Mouse (Mus musculus): Measurements from ENCODE around the gene Gm20388. TPM values are rescaled to one million over a fixed set of nuclear protein-coding genes. Genes with fewer than 3 reads are reported as not detected.

Gene Gm20388
- polyA plus RNA-seq, 1 experiment from 2014 or later, result 5.5 TPM

DNA sequence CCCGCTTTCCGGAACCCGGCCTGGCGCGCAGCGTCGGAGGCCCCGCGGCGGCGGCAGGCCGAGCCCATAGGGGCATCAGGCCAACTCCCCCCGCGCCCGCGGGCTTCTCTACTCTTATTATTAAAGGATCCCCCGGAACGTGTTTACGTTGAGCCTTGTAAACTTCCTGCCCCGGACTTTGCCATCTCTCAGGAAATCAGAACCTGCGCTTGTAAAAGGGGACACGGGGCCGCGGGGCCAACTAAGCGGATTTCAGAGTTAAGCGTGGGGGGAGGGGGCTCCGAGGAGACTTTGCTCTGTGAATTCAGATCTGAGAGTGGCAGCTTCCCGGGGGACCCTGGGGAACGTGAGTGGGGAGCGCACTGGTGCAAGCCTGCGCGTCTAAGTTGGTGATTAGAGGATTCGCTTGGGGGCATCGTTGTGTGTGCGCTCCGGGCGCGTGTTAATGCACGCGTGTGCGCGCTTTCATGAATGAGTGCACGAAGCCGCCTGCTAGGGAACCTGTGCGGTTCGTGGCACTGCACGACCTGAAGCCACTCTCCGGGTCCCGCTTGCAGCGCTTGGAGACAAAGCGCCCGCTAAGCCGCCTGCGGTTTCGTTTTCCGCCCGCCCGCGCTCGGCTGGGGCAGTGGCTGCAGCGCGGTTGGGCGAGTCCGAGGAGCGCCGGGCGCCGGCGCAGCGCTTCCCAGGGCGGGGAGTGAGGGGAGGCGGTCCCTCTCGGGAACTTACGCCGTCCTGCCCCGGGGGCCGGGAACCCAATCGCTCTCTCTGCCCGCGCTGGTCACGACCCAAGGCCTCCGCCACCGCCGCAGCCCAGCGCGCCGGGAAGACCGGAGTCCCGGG lies 1172.7 kb downstream of the Gm20388 start:
- no peaks in the 10 kb centered on the region for H3K36me3 ChIP-seq (replicated peaks)
- peak; percentile 64 for DNase-seq (ENCODE audit: extremely low spot score, low spot score)
- peaks cover 39% of the 10 kb centered on the region for H3K4me1 ChIP-seq
- no peaks in the 10 kb centered on the region for H3K9me3 ChIP-seq
- peak overlapping the region; percentile 66 for H3K27ac ChIP-seq
- peak overlapping the region; percentile 58 for H3K4me3 ChIP-seq
- WGBS, result 1% methylated on average over 88 of the region's 89 CpGs
- peaks cover 100% of the 10 kb centered on the region for H3K27me3 ChIP-seq (ENCODE audit: poor library complexity, severe bottlenecking)

DNA sequence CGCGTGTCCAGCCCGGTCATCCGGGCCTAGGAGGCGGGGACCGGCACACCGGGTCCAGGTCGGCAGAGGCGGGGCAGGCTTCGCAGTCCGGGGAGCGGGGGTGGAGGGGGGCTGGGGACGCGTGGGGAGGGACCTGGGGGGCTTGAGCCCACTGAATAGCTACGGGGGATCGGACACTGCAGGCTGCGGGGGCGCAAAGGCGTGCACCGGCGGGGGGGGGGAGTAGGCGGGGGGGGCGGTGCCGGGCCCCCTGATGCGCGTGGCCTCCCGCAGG lies 1173.2 kb downstream of the Gm20388 start:
- Histone ChIP-seq H3K27me3 (ENCODE audit: poor library complexity, severe bottlenecking) (peaks cover 100% of the 10 kb centered on the region), H3K9me3 (no peaks in the 10 kb centered on the region), H3K36me3 (replicated peaks) (no peaks in the 10 kb centered on the region), H3K4me3 (peak overlapping the region; percentile 58), H3K4me1 (peaks cover 41% of the 10 kb centered on the region), H3K27ac (peak overlapping the region; percentile 66)
- WGBS, result under 1% methylated on average over 19 of the region's 27 CpGs
- DNase-seq (ENCODE audit: extremely low spot score, low spot score), result no peak

GRCm38 (mm10) chr8:121084210-121084951 lies 1173.7 kb downstream of the Gm20388 start, which contains the start of gene Foxf1:
TSS of gene Foxf1 (plus strand) at chr8:121084386.
- Histone ChIP-seq H3K9me3 (no peaks in the 10 kb centered on the region), H3K27me3 (ENCODE audit: poor library complexity, severe bottlenecking) (peaks cover 100% of the 10 kb centered on the region), H3K27ac (peak within 1 kb of the TSS; percentile 66), H3K4me1 (peaks cover 46% of the 10 kb centered on the region), H3K4me3 (peak within 1 kb of the TSS; percentile 58), H3K36me3 (replicated peaks) (no peaks in the 10 kb centered on the region)
- peak; percentile 62 for DNase-seq (ENCODE audit: extremely low spot score, low spot score)
- WGBS, result under 1% methylated on average over 62 of the region's 83 CpGs

- DNase-seq (ENCODE audit: extremely low spot score, low spot score), result peak; percentile 51
- no peak overlapping the region; the same call in 1 of the 2 replicates for H3K27ac ChIP-seq
Observed at GRCm38 (mm10) chr8:121085011-121085410, 1174.4 kb downstream of the Gm20388 start.

GRCm38 (mm10) chr8:121085561-121085960 lies 1174.9 kb downstream of the Gm20388 start:
- peaks cover 100% of the 10 kb centered on the region for H3K27me3 ChIP-seq (ENCODE audit: poor library complexity, severe bottlenecking)
- peak overlapping the region; percentile 58; the same call in 1 of the 2 replicates for H3K4me3 ChIP-seq
- peaks cover 54% of the 10 kb centered on the region for H3K4me1 ChIP-seq
- H3K27ac ChIP-seq, result no peak overlapping the region
- no peaks in the 10 kb centered on the region for H3K36me3 ChIP-seq (replicated peaks)
- no peaks in the 10 kb centered on the region for H3K9me3 ChIP-seq
- 15% methylated on average over 3 of the region's 3 CpGs for WGBS
- DNase-seq (ENCODE audit: extremely low spot score, low spot score), result no peak

More at GRCm38 (mm10) chr8:121085011-121085410, 1174.4 kb downstream of the Gm20388 start:
- H3K27me3 ChIP-seq (ENCODE audit: poor library complexity, severe bottlenecking), result peaks cover 100% of the 10 kb centered on the region
- H3K4me3 ChIP-seq, result peak overlapping the region; percentile 58
- no peaks in the 10 kb centered on the region for H3K36me3 ChIP-seq (replicated peaks)
- under 1% methylated on average over 30 of the region's 30 CpGs for WGBS
- no peaks in the 10 kb centered on the region for H3K9me3 ChIP-seq
- peaks cover 53% of the 10 kb centered on the region for H3K4me1 ChIP-seq

DNA sequence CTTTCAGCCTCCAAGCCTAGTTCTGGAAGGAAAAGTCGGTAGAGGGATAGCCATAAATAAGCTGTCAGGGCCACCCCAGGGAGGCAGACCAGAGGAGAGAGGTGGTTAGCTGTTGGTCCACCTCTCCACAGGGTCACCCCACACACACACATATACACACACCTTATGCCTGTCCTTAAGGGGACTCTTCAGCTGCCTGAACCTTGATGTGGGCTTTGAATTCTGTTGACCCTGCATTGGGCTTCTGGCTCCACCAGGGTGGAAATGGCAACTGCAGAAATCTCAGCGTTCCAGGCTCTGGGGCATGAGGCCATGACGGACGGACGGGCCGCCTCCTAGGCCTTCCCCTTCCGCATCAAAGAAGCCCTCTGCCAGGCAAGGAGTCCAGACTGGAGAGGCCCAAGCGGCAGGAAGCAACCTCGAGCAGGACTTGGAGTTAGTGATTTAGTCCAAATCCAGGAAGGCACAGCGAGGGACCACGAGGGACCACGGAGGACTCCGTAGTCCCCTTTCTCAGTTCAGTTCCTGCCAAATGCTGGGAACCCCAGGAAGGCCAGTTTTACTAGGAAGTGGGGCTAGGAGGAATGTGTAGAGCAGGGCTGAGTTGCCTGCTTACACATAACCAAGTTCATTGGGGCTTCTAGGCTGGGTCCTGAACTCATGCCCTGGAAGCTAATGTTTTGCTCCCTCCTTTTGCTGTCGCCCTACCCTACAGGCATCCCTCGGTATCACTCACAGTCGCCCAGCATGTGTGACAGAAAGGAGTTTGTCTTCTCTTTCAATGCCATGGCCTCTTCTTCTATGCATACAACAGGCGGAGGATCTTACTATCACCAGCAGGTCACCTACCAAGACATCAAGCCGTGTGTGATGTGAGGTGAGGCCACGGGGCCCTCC lies 1175.6 kb downstream of the Gm20388 start:
- Histone ChIP-seq H3K4me1 (peaks cover 55% of the 10 kb centered on the region), H3K4me3 (peak overlapping the region; percentile 24), H3K27ac (no peak overlapping the region), H3K27me3 (ENCODE audit: poor library complexity, severe bottlenecking) (peaks cover 100% of the 10 kb centered on the region), H3K9me3 (no peaks in the 10 kb centered on the region), H3K36me3 (replicated peaks) (no peaks in the 10 kb centered on the region)
- WGBS, result 2% methylated on average over 19 of the region's 19 CpGs
- DNase-seq (ENCODE audit: extremely low spot score, low spot score), result peak; percentile 36

- Histone ChIP-seq H3K4me3 (no peak overlapping the region), H3K9me3 (no peaks in the 10 kb centered on the region), H3K27me3 (ENCODE audit: poor library complexity, severe bottlenecking) (peaks cover 100% of the 10 kb centered on the region), H3K4me1 (peaks cover 51% of the 10 kb centered on the region), H3K36me3 (replicated peaks) (no peaks in the 10 kb centered on the region), H3K27ac (no peak overlapping the region)
- WGBS, result 3% methylated on average over 8 of the region's 8 CpGs
- DNase-seq (ENCODE audit: extremely low spot score, low spot score), result no peak
Observed at GRCm38 (mm10) chr8:121088281-121088680, 1177.6 kb downstream of the Gm20388 start.

DNA sequence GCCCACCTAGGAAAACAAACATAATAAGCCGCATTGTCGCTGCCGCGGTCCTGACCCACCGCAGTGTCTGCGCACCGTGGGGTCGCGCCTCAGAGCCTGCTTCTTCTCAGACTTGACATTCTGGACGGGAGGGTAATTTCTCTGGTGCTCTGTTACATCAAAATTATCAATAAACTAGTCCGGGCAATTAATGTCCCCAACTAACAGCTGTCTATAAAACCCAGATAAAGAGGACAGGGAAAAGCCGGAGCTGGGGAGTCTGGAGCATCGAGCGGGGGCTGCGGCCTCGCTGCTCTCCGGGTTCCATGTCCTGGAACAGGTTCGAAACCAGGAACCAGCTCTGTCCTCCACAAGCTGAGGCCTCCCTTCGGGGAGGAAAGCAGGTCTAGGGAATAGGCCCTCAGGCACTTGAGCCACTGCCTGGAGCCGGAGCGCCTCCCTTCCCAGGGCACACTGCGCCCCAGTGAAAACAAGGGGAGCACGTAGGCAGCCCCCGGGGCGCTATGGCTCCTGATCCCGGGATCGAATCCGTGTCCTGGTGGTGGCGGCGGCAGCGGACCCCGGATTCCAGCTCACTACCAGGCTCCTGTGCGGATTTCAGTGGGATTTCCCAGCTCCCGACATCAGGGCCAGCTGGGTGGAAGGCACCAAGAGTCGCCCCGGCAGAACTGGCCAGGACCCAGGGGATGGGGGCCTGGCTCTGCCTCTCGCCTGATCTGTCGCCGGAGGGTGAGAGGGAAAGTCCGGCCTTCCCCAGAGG lies 1178.4 kb downstream of the Gm20388 start:
- Histone ChIP-seq H3K4me1 (peaks cover 44% of the 10 kb centered on the region), H3K36me3 (replicated peaks) (no peaks in the 10 kb centered on the region), H3K27ac (no peak overlapping the region), H3K27me3 (ENCODE audit: poor library complexity, severe bottlenecking) (peaks cover 100% of the 10 kb centered on the region), H3K4me3 (no peak overlapping the region; the same call in 1 of the 2 replicates), H3K9me3 (no peaks in the 10 kb centered on the region)
- peak; percentile 40 for DNase-seq (ENCODE audit: extremely low spot score, low spot score)
- 1% methylated on average over 40 of the region's 40 CpGs for WGBS

GRCm38 (mm10) chr8:121089631-121090380 lies 1179.2 kb downstream of the Gm20388 start:
- H3K4me3 ChIP-seq, result no peak overlapping the region
- WGBS, result 3% methylated on average over 32 of the region's 32 CpGs
- peaks cover 96% of the 10 kb centered on the region for H3K27me3 ChIP-seq (ENCODE audit: poor library complexity, severe bottlenecking)
- H3K4me1 ChIP-seq, result peaks cover 36% of the 10 kb centered on the region
- H3K36me3 ChIP-seq (replicated peaks), result no peaks in the 10 kb centered on the region
- peak; percentile 33 for DNase-seq (ENCODE audit: extremely low spot score, low spot score)
- H3K27ac ChIP-seq, result no peak overlapping the region
- no peaks in the 10 kb centered on the region for H3K9me3 ChIP-seq

DNA sequence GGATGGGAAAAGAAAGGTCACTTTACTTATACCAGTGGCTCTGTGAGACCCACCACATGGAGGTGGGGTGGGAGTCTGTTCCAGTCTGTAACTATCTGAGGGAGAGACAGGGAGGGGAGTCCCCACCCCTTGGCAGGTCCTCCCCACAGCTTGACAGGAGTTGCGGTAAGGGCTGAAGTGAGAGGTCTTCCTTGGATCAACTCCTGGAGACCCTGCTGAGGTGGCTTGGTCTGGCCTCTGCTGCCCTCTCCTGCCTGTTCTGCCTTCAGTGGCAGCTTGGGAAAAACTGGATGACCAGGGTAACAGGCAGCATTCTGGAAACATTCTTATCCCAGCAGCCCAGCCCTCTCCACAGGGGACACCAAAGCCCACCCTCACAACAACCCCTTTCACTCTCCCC lies 1180.1 kb downstream of the Gm20388 start:
- Histone ChIP-seq H3K9me3 (no peaks in the 10 kb centered on the region), H3K27ac (no peak overlapping the region), H3K4me3 (no peak overlapping the region), H3K27me3 (ENCODE audit: poor library complexity, severe bottlenecking) (peaks cover 87% of the 10 kb centered on the region), H3K4me1 (peaks cover 32% of the 10 kb centered on the region), H3K36me3 (replicated peaks) (no peaks in the 10 kb centered on the region)
- WGBS, result 0% methylated on average over 1 of the region's 1 CpGs
- peak; percentile 36 for DNase-seq (ENCODE audit: extremely low spot score, low spot score)

DNA sequence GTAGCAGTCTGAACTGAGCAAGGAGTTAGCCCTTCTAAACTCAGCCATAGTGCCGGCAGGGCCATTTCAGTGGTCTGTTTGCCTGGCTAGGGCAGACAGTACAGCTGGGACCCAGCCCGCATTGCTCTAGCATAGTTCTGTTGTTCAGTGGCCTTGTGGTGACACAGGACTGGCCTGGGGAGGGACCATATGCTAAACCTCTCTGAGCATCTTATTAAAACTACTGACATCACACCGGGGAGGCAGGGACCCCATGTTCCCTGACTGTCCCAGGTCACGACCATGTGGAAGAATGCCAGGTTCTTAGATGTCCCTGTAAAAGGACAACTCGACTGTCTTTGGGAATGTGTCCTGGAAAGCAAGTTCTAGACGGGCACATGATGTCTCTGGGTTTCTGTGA lies 1181.5 kb downstream of the Gm20388 start:
- Histone ChIP-seq H3K27me3 (ENCODE audit: poor library complexity, severe bottlenecking) (peaks cover 73% of the 10 kb centered on the region), H3K27ac (no peak overlapping the region), H3K9me3 (no peaks in the 10 kb centered on the region), H3K4me1 (peaks cover 32% of the 10 kb centered on the region), H3K36me3 (replicated peaks) (peaks cover 11% of the 10 kb centered on the region), H3K4me3 (no peak overlapping the region)
- no peak for DNase-seq (ENCODE audit: extremely low spot score, low spot score)
- 31% methylated on average over 6 of the region's 6 CpGs for WGBS
